Mouse (Mus musculus): ENCODE results near the gene Sapcd2. TPM values are rescaled to one million over a fixed set of nuclear protein-coding genes. Genes with fewer than 3 reads are reported as not detected.

The Sapcd2 gene
- polyA plus RNA-seq, 1 experiment from 2014 or later = 0.13 TPM

DNA sequence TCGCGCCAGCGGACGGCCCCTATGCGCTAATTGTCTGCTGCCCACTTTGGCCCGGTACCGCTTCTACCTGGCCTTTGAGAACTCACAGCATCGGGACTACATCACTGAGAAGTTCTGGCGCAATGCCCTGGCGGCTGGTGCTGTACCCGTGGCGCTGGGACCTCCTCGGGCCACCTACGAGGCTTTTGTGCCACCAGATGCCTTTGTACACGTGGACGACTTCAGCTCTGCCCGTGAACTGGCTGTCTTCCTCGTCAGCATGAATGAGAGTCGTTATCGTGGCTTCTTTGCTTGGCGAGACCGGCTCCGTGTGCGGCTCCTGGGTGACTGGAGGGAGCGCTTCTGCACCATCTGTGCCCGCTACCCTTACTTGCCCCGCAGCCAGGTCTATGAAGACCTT lies 53.4 kb downstream of the Sapcd2 start:
- H3K79me2 ChIP-seq (ENCODE audit: inconsistent target) = no peaks in the 10 kb centered on the region; the same call in 1 of the 2 replicates
- no peak overlapping the region for H3K27ac ChIP-seq
- no peaks in the 10 kb centered on the region for H3K36me3 ChIP-seq (ENCODE audit: inconsistent target)
- WGBS (ENCODE audit: missing documents) = 79% methylated on average over 26 of the region's 27 CpGs
- H3K4me3 ChIP-seq (ENCODE audit: inconsistent target) = no peak overlapping the region

DNA sequence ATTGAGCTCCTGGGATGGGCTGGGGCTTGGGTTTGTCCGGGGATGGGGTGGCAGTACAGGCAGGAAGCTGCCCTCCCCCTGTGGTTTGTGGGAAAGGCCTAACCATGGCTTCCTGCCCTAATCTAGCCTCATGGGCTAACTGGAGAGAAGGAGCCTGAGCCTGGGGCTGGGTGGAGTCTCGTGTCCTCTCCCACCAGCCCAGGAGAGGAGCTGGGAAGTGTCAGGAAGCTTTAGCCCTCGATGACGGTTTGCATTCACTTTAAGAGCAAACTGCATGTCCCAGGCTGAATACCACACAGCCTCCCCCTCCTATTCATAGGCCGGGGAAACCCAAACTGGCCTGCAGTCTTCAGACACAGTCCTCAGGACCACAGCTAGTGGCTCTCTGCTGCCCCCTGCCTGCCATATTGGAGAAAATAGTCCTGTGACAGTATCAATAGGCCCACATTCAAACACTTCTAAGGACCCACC lies 54.6 kb downstream of the Sapcd2 start:
- Histone ChIP-seq H3K4me3 (ENCODE audit: inconsistent target) (no peak overlapping the region), H3K36me3 (ENCODE audit: inconsistent target) (no peaks in the 10 kb centered on the region), H3K79me2 (ENCODE audit: inconsistent target) (no peaks in the 10 kb centered on the region; the same call in 1 of the 2 replicates), H3K27ac (peak overlapping the region; percentile 19)
- WGBS (ENCODE audit: missing documents) = 10% methylated on average over 5 of the region's 5 CpGs

DNA sequence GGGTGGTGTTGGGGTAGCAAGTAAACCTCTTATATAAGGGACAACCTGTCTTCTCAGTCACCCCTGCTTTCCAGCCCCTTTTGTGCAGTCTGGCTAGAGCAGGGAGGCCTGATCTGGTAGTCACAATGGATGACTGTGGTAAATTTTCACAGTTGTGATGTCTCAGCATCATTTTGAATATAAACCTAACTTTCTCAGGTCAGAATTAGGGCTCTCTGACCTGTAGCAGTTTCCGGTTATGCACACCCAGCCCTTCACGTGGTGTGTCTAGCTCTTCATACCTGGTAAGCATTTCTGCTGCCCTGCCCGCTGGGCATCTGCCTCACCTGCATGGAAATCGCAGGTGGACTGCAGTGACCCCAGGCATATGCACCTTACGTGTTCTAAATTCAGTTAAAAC lies 55.1 kb downstream of the Sapcd2 start:
- Histone ChIP-seq H3K79me2 (ENCODE audit: inconsistent target) (no peaks in the 10 kb centered on the region; the same call in 1 of the 2 replicates), H3K4me3 (ENCODE audit: inconsistent target) (no peak overlapping the region)
- WGBS (ENCODE audit: missing documents) = 94% methylated on average over 5 of the region's 5 CpGs

More for the DNA sequence above, 55.1 kb downstream of the Sapcd2 start:
- Histone ChIP-seq H3K27ac (no peak overlapping the region), H3K36me3 (ENCODE audit: inconsistent target) (no peaks in the 10 kb centered on the region)

Other genes starting within 250 kb of the Sapcd2 start
- gene Nrarp, start 191.6 kb upstream of the Sapcd2 start, polyA plus RNA-seq (2018) = not detected in 3 replicates
- gene Tor4a, start 175.4 kb upstream of the Sapcd2 start, polyA plus RNA-seq (2018) = 56.5 to 71.1 TPM (median 57.4 TPM) in 3 replicates
- 18.9 to 30.4 TPM (median 29.5 TPM) in 3 replicates for gene Nelfb, start 160.8 kb upstream of the Sapcd2 start, polyA plus RNA-seq (2018)
- not detected in 3 replicates for gene Stpg3, start 157.7 kb upstream of the Sapcd2 start, polyA plus RNA-seq (2018)
- gene Fam166a, start 153.6 kb upstream of the Sapcd2 start, polyA plus RNA-seq (2018) = not detected in 3 replicates
- 49.1 to 144 TPM (median 76.8 TPM) in 3 replicates for gene Tubb4b, start 147.6 kb upstream of the Sapcd2 start, polyA plus RNA-seq (2018)
- not detected in 3 replicates for gene Slc34a3, start 138.0 kb upstream of the Sapcd2 start, polyA plus RNA-seq (2018)
- gene Rnf224, start 135.5 kb upstream of the Sapcd2 start, polyA plus RNA-seq (2018) = not detected in 3 replicates
- 0.21 to 0.42 TPM in 2 of 3 replicates, not detected in the other for gene Rnf208, start 130.1 kb upstream of the Sapcd2 start, polyA plus RNA-seq (2018)
- gene Cysrt1, start 129.9 kb upstream of the Sapcd2 start, polyA plus RNA-seq (2018) = not detected in 3 replicates
- gene AL732309.1, start 125.5 kb upstream of the Sapcd2 start, polyA plus RNA-seq (2018) = 3.0 to 6.1 TPM (median 4.7 TPM) in 3 replicates
- 5.9 to 17.1 TPM (median 12.4 TPM) in 3 replicates for gene Tmem203, start 116.9 kb upstream of the Sapcd2 start, polyA plus RNA-seq (2018)
- gene Tprn, start 109.7 kb upstream of the Sapcd2 start, polyA plus RNA-seq (2018) = 6.1 to 7.8 TPM (median 6.6 TPM) in 3 replicates
- gene Ssna1, start 99.9 kb upstream of the Sapcd2 start, polyA plus RNA-seq (2018) = 26.0 to 60.7 TPM (median 55.7 TPM) in 3 replicates
- gene Anapc2, start 99.8 kb upstream of the Sapcd2 start, polyA plus RNA-seq (2018) = 51.0 to 59.8 TPM (median 54.1 TPM) in 3 replicates
- gene Tmem210, start 84.2 kb upstream of the Sapcd2 start, polyA plus RNA-seq (2018) = not detected in 3 replicates
- gene Lrrc26, start 82.4 kb upstream of the Sapcd2 start, polyA plus RNA-seq (2018) = not detected in 3 replicates
- not detected in 3 replicates for gene Grin1, start 53.1 kb upstream of the Sapcd2 start, polyA plus RNA-seq (2018)
- 36.0 to 43.5 TPM (median 43.4 TPM) in 3 replicates for gene Man1b1, start 40.0 kb upstream of the Sapcd2 start, polyA plus RNA-seq (2018)
- gene Dpp7, start 16.0 kb upstream of the Sapcd2 start, polyA plus RNA-seq (2018) = 101 to 192 TPM (median 107 TPM) in 3 replicates
- gene Uap1l1, start 6.6 kb upstream of the Sapcd2 start, polyA plus RNA-seq (2018) = 55.8 to 128 TPM (median 119 TPM) in 3 replicates
- 0.07 TPM in 1 of 3 replicates, not detected in the others for gene Entpd2, start 23.6 kb downstream of the Sapcd2 start, polyA plus RNA-seq (2018)
- 1.2 to 2.9 TPM (median 2.5 TPM) in 3 replicates for gene Npdc1, start 27.0 kb downstream of the Sapcd2 start, polyA plus RNA-seq (2018)
- 1.3 to 2.4 TPM (median 2.2 TPM) in 3 replicates for gene Fut7, start 50.9 kb downstream of the Sapcd2 start, polyA plus RNA-seq (2018)
- 9.5 to 19.7 TPM (median 13.5 TPM) in 3 replicates for gene Abca2, start 56.4 kb downstream of the Sapcd2 start, polyA plus RNA-seq (2018)
- not detected in 3 replicates for gene Clic3, start 84.5 kb downstream of the Sapcd2 start, polyA plus RNA-seq (2018)
- gene Paxx, start 88.8 kb downstream of the Sapcd2 start, polyA plus RNA-seq (2018) = 6.0 to 12.9 TPM (median 6.4 TPM) in 3 replicates
- not detected in 3 replicates for gene Ptgds, start 97.7 kb downstream of the Sapcd2 start, polyA plus RNA-seq (2018)
- gene Lcn12, start 121.6 kb downstream of the Sapcd2 start, polyA plus RNA-seq (2018) = not detected in 3 replicates
- gene Fbxw5, start 128.4 kb downstream of the Sapcd2 start, polyA plus RNA-seq (2018) = 21.9 to 35.3 TPM (median 28.7 TPM) in 3 replicates
- gene C8g, start 129.4 kb downstream of the Sapcd2 start, polyA plus RNA-seq (2018) = 0.14 to 2.1 TPM in 2 of 3 replicates, not detected in the other
- 6.2 to 13.5 TPM (median 12.4 TPM) in 3 replicates for gene Traf2, start 174.6 kb downstream of the Sapcd2 start, polyA plus RNA-seq (2018)
- gene Edf1, start 185.5 kb downstream of the Sapcd2 start, polyA plus RNA-seq (2018) = 258 to 279 TPM (median 262 TPM) in 3 replicates
- gene Mamdc4, start 202.5 kb downstream of the Sapcd2 start, polyA plus RNA-seq (2018) = 0.04 to 0.60 TPM (median 0.15 TPM) in 3 replicates
- 9.0 to 13.7 TPM (median 13.0 TPM) in 3 replicates for gene Phpt1, start 202.9 kb downstream of the Sapcd2 start, polyA plus RNA-seq (2018)
- gene Ajm1, start 209.4 kb downstream of the Sapcd2 start, polyA plus RNA-seq (2018) = 0.07 to 0.50 TPM (median 0.26 TPM) in 3 replicates
- 48.4 to 64.3 TPM (median 52.1 TPM) in 3 replicates for gene Rabl6, start 236.2 kb downstream of the Sapcd2 start, polyA plus RNA-seq (2018)
- not detected in 3 replicates for gene Ccdc183, start 245.4 kb downstream of the Sapcd2 start, polyA plus RNA-seq (2018)
- 22.2 to 28.7 TPM (median 23.3 TPM) in 3 replicates for gene Tmem141, start 249.7 kb downstream of the Sapcd2 start, polyA plus RNA-seq (2018)

All from macrophage (primary cell).